Mouse (Mus musculus): ENCODE results near the gene Iqcg. TPM values are rescaled to one million over a fixed set of nuclear protein-coding genes. Genes with fewer than 3 reads are reported as not detected.
A peak's percentile ranks its signal among the peaks of the same experiment; 100 is the strongest.
"Not testable (repeated sequence)": the region's sequence is repeated elsewhere in the genome, so short reads cannot be mapped to it uniquely, and the experiment has no call there.

Gene Iqcg
- polyA plus RNA-seq, 1 experiment from 2014 or later, result 1.9 TPM

GRCm38 (mm10) chr16:33061400-33061799 lies 5.4 kb upstream of the Iqcg start:
- no peak for ATAC-seq (ENCODE audit: insufficient number of reproducible peaks, insufficient read depth, low FRiP score, low read depth)
- Histone ChIP-seq H3K36me3 (ENCODE audit: control insufficient read depth, insufficient read depth, low read length) (peaks cover 37% of the 10 kb centered on the region), H3K27ac (replicated peaks in 1 of 2; ENCODE audit: control insufficient read depth in 1 of 2, insufficient read depth in 1 of 2, low read depth in 2 of 2, low read length in 2 of 2) (peak overlapping the region; percentile 86 to 97), H3K9me3 (ENCODE audit: control insufficient read depth, low read length) (no peaks in the 10 kb centered on the region), H3K4me1 (ENCODE audit: control insufficient read depth in 2 of 2, insufficient read depth in 2 of 2, low read length in 2 of 2) (peaks cover 9 to 29% of the 10 kb centered on the region in 2 experiments), H3K4me2 (ENCODE audit: low read length) (peak overlapping the region; percentile 77), H3K9ac (ENCODE audit: low read length) (peak overlapping the region; percentile 67), H3K4me3 (ENCODE audit: control insufficient read depth in 1 of 2, insufficient read depth in 1 of 2, low read depth in 1 of 2, low read length in 2 of 2) (peak overlapping the region in 1 of 2 experiments; percentile 84; a peak in 2 of 4 replicates), H3K27me3 (ENCODE audit: control insufficient read depth, insufficient read depth, low read length) (no peaks in the 10 kb centered on the region)
- 51% methylated on average over 11 of the region's 11 CpGs for WGBS

- ATAC-seq (ENCODE audit: insufficient number of reproducible peaks, insufficient read depth, low FRiP score, low read depth), result no peak
- H3K27me3 ChIP-seq (ENCODE audit: control insufficient read depth, insufficient read depth, low read length), result no peaks in the 10 kb centered on the region
- H3K4me3 ChIP-seq (ENCODE audit: control insufficient read depth in 1 of 2, insufficient read depth in 1 of 2, low read depth in 1 of 2, low read length in 2 of 2), result no peak overlapping the region
- no peak overlapping the region for H3K4me2 ChIP-seq (ENCODE audit: low read length)
- H3K9ac ChIP-seq (ENCODE audit: low read length), result no peak overlapping the region
- H3K4me1 ChIP-seq (ENCODE audit: control insufficient read depth in 2 of 2, insufficient read depth in 2 of 2, low read length in 2 of 2), result peaks cover 9 to 29% of the 10 kb centered on the region in 2 experiments
- H3K36me3 ChIP-seq (ENCODE audit: control insufficient read depth, insufficient read depth, low read length), result peaks cover 35% of the 10 kb centered on the region
- H3K27ac ChIP-seq (replicated peaks in 1 of 2; ENCODE audit: control insufficient read depth in 1 of 2, insufficient read depth in 1 of 2, low read depth in 2 of 2, low read length in 2 of 2), result no peak overlapping the region
- H3K9me3 ChIP-seq (ENCODE audit: control insufficient read depth, low read length), result no peaks in the 10 kb centered on the region
- WGBS, result 74% methylated on average over 2 of the region's 2 CpGs
Observed at GRCm38 (mm10) chr16:33060926-33061325, 4.9 kb upstream of the Iqcg start.

- no peaks in the 10 kb centered on the region for H3K9me3 ChIP-seq (ENCODE audit: control insufficient read depth, low read length)
- no peaks in the 10 kb centered on the region for H3K27me3 ChIP-seq (ENCODE audit: control insufficient read depth, insufficient read depth, low read length)
- H3K4me3 ChIP-seq (ENCODE audit: control insufficient read depth in 1 of 2, insufficient read depth in 1 of 2, low read depth in 1 of 2, low read length in 2 of 2), result no peak overlapping the region
- no peak overlapping the region for H3K9ac ChIP-seq (ENCODE audit: low read length)
- no peak for ATAC-seq (ENCODE audit: insufficient number of reproducible peaks, insufficient read depth, low FRiP score, low read depth)
- H3K4me2 ChIP-seq (ENCODE audit: low read length), result no peak overlapping the region
- peaks cover 35% of the 10 kb centered on the region for H3K36me3 ChIP-seq (ENCODE audit: control insufficient read depth, insufficient read depth, low read length)
- 96% methylated on average over 1 of the region's 1 CpGs for WGBS
- no peak overlapping the region for H3K27ac ChIP-seq (replicated peaks in 1 of 2; ENCODE audit: control insufficient read depth in 1 of 2, insufficient read depth in 1 of 2, low read depth in 2 of 2, low read length in 2 of 2)
- H3K4me1 ChIP-seq (ENCODE audit: control insufficient read depth in 2 of 2, insufficient read depth in 2 of 2, low read length in 2 of 2), result peaks cover 9 to 32% of the 10 kb centered on the region in 2 experiments
Observed at GRCm38 (mm10) chr16:33059471-33059870, 3.5 kb upstream of the Iqcg start.

DNA sequence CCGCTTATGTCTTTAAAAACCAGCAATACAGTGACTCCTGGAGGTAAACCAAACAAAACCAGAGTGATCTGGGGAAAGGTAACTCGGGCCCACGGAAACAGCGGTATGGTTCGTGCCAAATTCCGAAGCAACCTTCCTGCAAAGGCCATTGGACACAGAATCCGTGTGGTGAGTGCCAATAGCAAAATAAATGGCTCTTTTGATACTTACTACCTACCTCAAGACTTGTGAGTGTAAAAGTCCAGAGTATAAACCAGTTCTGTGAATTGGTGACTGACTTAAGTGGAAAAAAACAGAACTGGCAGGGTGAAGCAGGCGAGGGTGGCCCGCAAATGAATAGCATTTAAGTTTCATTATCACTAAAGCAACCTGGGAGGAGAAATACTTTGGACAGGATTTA lies 2.6 kb upstream of the Iqcg start:
- Histone ChIP-seq H3K4me1 (ENCODE audit: control insufficient read depth in 2 of 2, insufficient read depth in 2 of 2, low read length in 2 of 2) (peaks cover 8 to 27% of the 10 kb centered on the region in 2 experiments), H3K9ac (ENCODE audit: low read length) (peak overlapping the region; percentile 97; the same call in 1 of the 2 replicates), H3K36me3 (ENCODE audit: control insufficient read depth, insufficient read depth, low read length) (peaks cover 35% of the 10 kb centered on the region)
- H3K4me3 ChIP-seq (ENCODE audit: control insufficient read depth in 1 of 2, insufficient read depth in 1 of 2, low read depth in 1 of 2, low read length in 2 of 2); H3K9me3 ChIP-seq (ENCODE audit: control insufficient read depth, low read length); H3K27ac ChIP-seq (replicated peaks in 1 of 2; ENCODE audit: control insufficient read depth in 1 of 2, insufficient read depth in 1 of 2, low read depth in 2 of 2, low read length in 2 of 2); H3K4me2 ChIP-seq (ENCODE audit: low read length); ATAC-seq (ENCODE audit: insufficient number of reproducible peaks, insufficient read depth, low FRiP score, low read depth); H3K27me3 ChIP-seq (ENCODE audit: control insufficient read depth, insufficient read depth, low read length): not testable (repeated sequence)
- 89% methylated on average over 9 of the region's 9 CpGs for WGBS

GRCm38 (mm10) chr16:33058033-33058432 lies 2.0 kb upstream of the Iqcg start:
- WGBS, result 90% methylated on average over 16 of the region's 16 CpGs
- Histone ChIP-seq H3K27me3 (ENCODE audit: control insufficient read depth, insufficient read depth, low read length) (no peaks in the 10 kb centered on the region), H3K27ac (replicated peaks in 1 of 2; ENCODE audit: control insufficient read depth in 1 of 2, insufficient read depth in 1 of 2, low read depth in 2 of 2, low read length in 2 of 2) (no peak overlapping the region), H3K4me2 (ENCODE audit: low read length) (peak overlapping the region; percentile 79), H3K36me3 (ENCODE audit: control insufficient read depth, insufficient read depth, low read length) (peaks cover 35% of the 10 kb centered on the region), H3K4me1 (ENCODE audit: control insufficient read depth in 2 of 2, insufficient read depth in 2 of 2, low read length in 2 of 2) (peaks cover 3 to 21% of the 10 kb centered on the region in 2 experiments; a peak in 3 of 4 replicates), H3K4me3 (ENCODE audit: control insufficient read depth in 1 of 2, insufficient read depth in 1 of 2, low read depth in 1 of 2, low read length in 2 of 2) (peak overlapping the region; percentile 9 to 77; a peak in 2 of 4 replicates), H3K9me3 (ENCODE audit: control insufficient read depth, low read length) (no peaks in the 10 kb centered on the region), H3K9ac (ENCODE audit: low read length) (peak overlapping the region; percentile 97)
- ATAC-seq (ENCODE audit: insufficient number of reproducible peaks, insufficient read depth, low FRiP score, low read depth), result no peak

DNA sequence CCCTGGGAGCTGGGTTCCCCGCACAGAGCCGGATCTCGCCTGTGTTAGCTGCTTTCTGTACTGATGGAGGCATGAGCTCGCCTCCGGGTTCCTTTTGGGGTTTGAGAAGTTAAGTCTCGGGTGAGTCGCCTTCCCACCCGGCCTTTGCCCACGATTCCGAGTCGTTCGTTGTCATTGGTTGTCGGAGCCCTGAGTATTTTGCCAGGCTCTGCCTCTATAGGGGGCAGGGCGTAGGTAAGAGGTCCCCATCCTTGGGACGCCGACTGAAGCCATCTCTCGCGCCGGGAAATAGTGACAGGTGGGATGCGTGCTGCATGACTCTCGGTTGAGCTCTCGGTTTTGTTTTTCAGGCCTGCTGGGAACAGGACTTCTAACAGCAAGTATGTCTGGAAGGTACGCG lies 768 bp upstream of the Iqcg start:
- Histone ChIP-seq H3K4me2 (ENCODE audit: low read length) (peak overlapping the region; percentile 79), H3K4me3 (ENCODE audit: control insufficient read depth in 1 of 2, insufficient read depth in 1 of 2, low read depth in 1 of 2, low read length in 2 of 2) (peak overlapping the region; percentile 77 to 78), H3K27me3 (ENCODE audit: control insufficient read depth, insufficient read depth, low read length) (no peaks in the 10 kb centered on the region), H3K4me1 (ENCODE audit: control insufficient read depth in 2 of 2, insufficient read depth in 2 of 2, low read length in 2 of 2) (peaks cover 3 to 20% of the 10 kb centered on the region in 2 experiments; a peak in 3 of 4 replicates), H3K9me3 (ENCODE audit: control insufficient read depth, low read length) (no peaks in the 10 kb centered on the region), H3K9ac (ENCODE audit: low read length) (peak overlapping the region; percentile 97), H3K27ac (replicated peaks in 1 of 2; ENCODE audit: control insufficient read depth in 1 of 2, insufficient read depth in 1 of 2, low read depth in 2 of 2, low read length in 2 of 2) (peak overlapping the region; percentile 69 to 90), H3K36me3 (ENCODE audit: control insufficient read depth, insufficient read depth, low read length) (peaks cover 35% of the 10 kb centered on the region)
- ATAC-seq (ENCODE audit: insufficient number of reproducible peaks, insufficient read depth, low FRiP score, low read depth), result no peak
- under 1% methylated on average over 24 of the region's 24 CpGs for WGBS

GRCm38 (mm10) chr16:33055655-33056054 lies 363 bp downstream of the Iqcg start:
- no peaks in the 10 kb centered on the region for H3K27me3 ChIP-seq (ENCODE audit: control insufficient read depth, insufficient read depth, low read length)
- H3K27ac ChIP-seq (replicated peaks in 1 of 2; ENCODE audit: control insufficient read depth in 1 of 2, insufficient read depth in 1 of 2, low read depth in 2 of 2, low read length in 2 of 2), result no peak overlapping the region
- WGBS, result 22% methylated on average over 10 of the region's 10 CpGs
- peak overlapping the region; percentile 19 to 77; a peak in 3 of 4 replicates for H3K4me3 ChIP-seq (ENCODE audit: control insufficient read depth in 1 of 2, insufficient read depth in 1 of 2, low read depth in 1 of 2, low read length in 2 of 2)
- peak overlapping the region; percentile 97 for H3K9ac ChIP-seq (ENCODE audit: low read length)
- peak overlapping the region; percentile 79 for H3K4me2 ChIP-seq (ENCODE audit: low read length)
- no peaks in the 10 kb centered on the region for H3K9me3 ChIP-seq (ENCODE audit: control insufficient read depth, low read length)
- ATAC-seq (ENCODE audit: insufficient number of reproducible peaks, insufficient read depth, low FRiP score, low read depth), result no peak
- H3K4me1 ChIP-seq (ENCODE audit: control insufficient read depth in 2 of 2, insufficient read depth in 2 of 2, low read length in 2 of 2), result peaks cover 3 to 18% of the 10 kb centered on the region in 2 experiments; a peak in 3 of 4 replicates
- H3K36me3 ChIP-seq (ENCODE audit: control insufficient read depth, insufficient read depth, low read length), result peaks cover 30% of the 10 kb centered on the region

- H3K27me3 ChIP-seq (ENCODE audit: control insufficient read depth, insufficient read depth, low read length); H3K9me3 ChIP-seq (ENCODE audit: control insufficient read depth, low read length); H3K4me3 ChIP-seq (ENCODE audit: control insufficient read depth in 1 of 2, insufficient read depth in 1 of 2, low read depth in 1 of 2, low read length in 2 of 2); ATAC-seq (ENCODE audit: insufficient number of reproducible peaks, insufficient read depth, low FRiP score, low read depth); H3K27ac ChIP-seq (replicated peaks in 1 of 2; ENCODE audit: control insufficient read depth in 1 of 2, insufficient read depth in 1 of 2, low read depth in 2 of 2, low read length in 2 of 2); H3K9ac ChIP-seq (ENCODE audit: low read length); H3K4me2 ChIP-seq (ENCODE audit: low read length): not testable (repeated sequence)
- H3K4me1 ChIP-seq (ENCODE audit: control insufficient read depth in 2 of 2, insufficient read depth in 2 of 2, low read length in 2 of 2), result peaks cover 3 to 18% of the 10 kb centered on the region in 2 experiments; a peak in 3 of 4 replicates
- H3K36me3 ChIP-seq (ENCODE audit: control insufficient read depth, insufficient read depth, low read length), result peaks cover 22% of the 10 kb centered on the region
- 57% methylated on average over 2 of the region's 2 CpGs for WGBS
Observed at GRCm38 (mm10) chr16:33054927-33055326, 1.1 kb downstream of the Iqcg start.

All from heart, embryonic 14.5 days (tissue).